Mouse (Mus musculus): ENCODE data around the gene Arcn1. TPM values are rescaled to one million over a fixed set of nuclear protein-coding genes. Genes with fewer than 3 reads are reported as not detected.

Gene Arcn1
- polyA plus RNA-seq, 1 experiment from 2014 or later = 211 TPM

GRCm38 (mm10) chr9:44735886-44736285 is 31.8 kb downstream of the Arcn1 start:
- Histone ChIP-seq H3K9me3 (ENCODE audit: control insufficient read depth, low read length) (no peaks in the 10 kb centered on the region), H3K4me1 (ENCODE audit: control insufficient read depth, insufficient read depth, low read length) (peaks cover 14% of the 10 kb centered on the region), H3K36me3 (ENCODE audit: control insufficient read depth, insufficient read depth, low read length) (no peaks in the 10 kb centered on the region), H3K27me3 (ENCODE audit: control insufficient read depth, insufficient read depth, low read length) (0 out of 2 replicates have a peak, but pooled peaks cover 2% of the 10 kb centered on the region), H3K4me3 (ENCODE audit: low read depth, low read length) (no peak overlapping the region), H3K4me2 (ENCODE audit: low read depth) (no peak overlapping the region), H3K27ac (ENCODE audit: low read depth, low read length) (no peak overlapping the region), H3K9ac (ENCODE audit: low read length) (no peak overlapping the region)
- DNase-seq (ENCODE audit: low spot score) = no peak
- 73% methylated on average over 6 of the region's 6 CpGs for WGBS
- no peak for ATAC-seq (ENCODE audit: insufficient read depth, low FRiP score, low TSS enrichment)

GRCm38 (mm10) chr9:44734524-44735494 is 32.8 kb downstream of the Arcn1 start, which contains the start of gene Phldb1:
TSS of gene Phldb1 (minus strand) at chr9:44735198.
- peak within 1 kb of the TSS; percentile 39; the same call in 1 of the 2 replicates for H3K27ac ChIP-seq (ENCODE audit: low read depth, low read length)
- H3K4me1 ChIP-seq (ENCODE audit: control insufficient read depth, insufficient read depth, low read length) = peaks cover 14% of the 10 kb centered on the region
- under 1% methylated on average over 47 of the region's 47 CpGs for WGBS
- H3K4me2 ChIP-seq (ENCODE audit: low read depth) = peak within 1 kb of the TSS; percentile 98
- peak within 1 kb of the TSS; percentile 66 for H3K9ac ChIP-seq (ENCODE audit: low read length)
- H3K9me3 ChIP-seq (ENCODE audit: control insufficient read depth, low read length) = no peaks in the 10 kb centered on the region
- ATAC-seq (ENCODE audit: insufficient read depth, low FRiP score, low TSS enrichment) (peak; percentile 79), DNase-seq (ENCODE audit: low spot score) (peak; percentile 78)
- peak within 1 kb of the TSS; percentile 65 for H3K4me3 ChIP-seq (ENCODE audit: low read depth, low read length)
- H3K36me3 ChIP-seq (ENCODE audit: control insufficient read depth, insufficient read depth, low read length) = no peaks in the 10 kb centered on the region
- 0 out of 2 replicates have a peak, but pooled peaks cover 2% of the 10 kb centered on the region for H3K27me3 ChIP-seq (ENCODE audit: control insufficient read depth, insufficient read depth, low read length)

- under 1% methylated on average over 74 of the region's 79 CpGs for WGBS
Measured at GRCm38 (mm10) chr9:44733671-44734523, 33.7 kb downstream of the Arcn1 start.

DNA sequence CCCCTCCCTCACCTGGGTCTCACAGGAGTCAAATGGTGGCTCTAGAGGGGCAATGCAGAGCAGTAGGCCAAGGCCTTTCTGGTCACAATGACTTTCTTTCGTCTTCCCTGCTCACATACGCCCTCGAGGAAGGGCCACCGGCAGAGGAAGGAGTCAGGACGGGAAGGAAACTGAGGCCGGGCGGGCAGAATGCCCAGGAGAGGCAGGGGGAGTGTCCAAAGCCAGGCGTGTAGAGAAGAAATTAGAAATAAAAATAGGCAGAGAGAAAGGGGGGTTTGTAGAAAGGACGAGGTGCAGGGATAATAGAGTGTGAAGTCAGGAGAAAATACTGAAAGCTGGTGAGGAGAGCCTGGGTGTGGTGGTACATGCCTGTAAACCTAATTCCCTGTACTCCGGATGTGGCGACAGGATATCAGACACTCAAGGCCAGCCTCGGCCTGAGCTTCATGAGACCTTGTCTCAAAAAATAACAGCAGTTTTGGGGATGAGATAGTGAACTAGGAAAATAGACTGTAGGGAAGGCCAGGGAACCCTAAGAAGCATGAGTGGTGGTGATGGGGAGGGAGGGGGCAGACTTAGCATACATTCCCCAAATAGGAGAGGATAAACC is 34.6 kb downstream of the Arcn1 start:
- 59% methylated on average over 12 of the region's 12 CpGs for WGBS

More at GRCm38 (mm10) chr9:44733671-44734523, 33.7 kb downstream of the Arcn1 start:
- Histone ChIP-seq H3K4me1 (ENCODE audit: control insufficient read depth, insufficient read depth, low read length) (peaks cover 14% of the 10 kb centered on the region), H3K9ac (ENCODE audit: low read length) (peak overlapping the region; percentile 66), H3K4me2 (ENCODE audit: low read depth) (peak overlapping the region; percentile 98), H3K9me3 (ENCODE audit: control insufficient read depth, low read length) (no peaks in the 10 kb centered on the region), H3K27me3 (ENCODE audit: control insufficient read depth, insufficient read depth, low read length) (0 out of 2 replicates have a peak, but pooled peaks cover 2% of the 10 kb centered on the region), H3K4me3 (ENCODE audit: low read depth, low read length) (peak overlapping the region; percentile 65), H3K27ac (ENCODE audit: low read depth, low read length) (peak overlapping the region; percentile 27; the same call in 1 of the 2 replicates), H3K36me3 (ENCODE audit: control insufficient read depth, insufficient read depth, low read length) (no peaks in the 10 kb centered on the region)
- DNase-seq (ENCODE audit: low spot score) = peak; percentile 56
- peak; percentile 57 for ATAC-seq (ENCODE audit: insufficient read depth, low FRiP score, low TSS enrichment)

GRCm38 (mm10) chr9:44732130-44732549 is 35.5 kb downstream of the Arcn1 start:
- no peak overlapping the region for H3K4me3 ChIP-seq (ENCODE audit: low read depth, low read length)
- ATAC-seq (ENCODE audit: insufficient read depth, low FRiP score, low TSS enrichment) = no peak
- WGBS = 73% methylated on average over 5 of the region's 5 CpGs
- peaks cover 14% of the 10 kb centered on the region for H3K4me1 ChIP-seq (ENCODE audit: control insufficient read depth, insufficient read depth, low read length)
- DNase-seq (ENCODE audit: low spot score) = no peak
- H3K27me3 ChIP-seq (ENCODE audit: control insufficient read depth, insufficient read depth, low read length) = 0 out of 2 replicates have a peak, but pooled peaks cover 2% of the 10 kb centered on the region
- H3K9me3 ChIP-seq (ENCODE audit: control insufficient read depth, low read length) = no peaks in the 10 kb centered on the region
- no peaks in the 10 kb centered on the region for H3K36me3 ChIP-seq (ENCODE audit: control insufficient read depth, insufficient read depth, low read length)
- H3K27ac ChIP-seq (ENCODE audit: low read depth, low read length) = no peak overlapping the region
- no peak overlapping the region; the same call in 1 of the 2 replicates for H3K4me2 ChIP-seq (ENCODE audit: low read depth)
- H3K9ac ChIP-seq (ENCODE audit: low read length) = no peak overlapping the region

More for the DNA sequence above, 34.6 kb downstream of the Arcn1 start:
- 0 out of 2 replicates have a peak, but pooled peaks cover 2% of the 10 kb centered on the region for H3K27me3 ChIP-seq (ENCODE audit: control insufficient read depth, insufficient read depth, low read length)
- H3K4me2 ChIP-seq (ENCODE audit: low read depth) = peak overlapping the region; percentile 98
- H3K27ac ChIP-seq (ENCODE audit: low read depth, low read length) = peak overlapping the region; percentile 27; the same call in 1 of the 2 replicates
- peak overlapping the region; percentile 65; the same call in 1 of the 2 replicates for H3K4me3 ChIP-seq (ENCODE audit: low read depth, low read length)
- ATAC-seq (ENCODE audit: insufficient read depth, low FRiP score, low TSS enrichment) = no peak
- DNase-seq (ENCODE audit: low spot score) = no peak
- H3K4me1 ChIP-seq (ENCODE audit: control insufficient read depth, insufficient read depth, low read length) = peaks cover 14% of the 10 kb centered on the region
- H3K36me3 ChIP-seq (ENCODE audit: control insufficient read depth, insufficient read depth, low read length) = no peaks in the 10 kb centered on the region
- H3K9me3 ChIP-seq (ENCODE audit: control insufficient read depth, low read length) = no peaks in the 10 kb centered on the region
- peak overlapping the region; percentile 66 for H3K9ac ChIP-seq (ENCODE audit: low read length)

DNA sequence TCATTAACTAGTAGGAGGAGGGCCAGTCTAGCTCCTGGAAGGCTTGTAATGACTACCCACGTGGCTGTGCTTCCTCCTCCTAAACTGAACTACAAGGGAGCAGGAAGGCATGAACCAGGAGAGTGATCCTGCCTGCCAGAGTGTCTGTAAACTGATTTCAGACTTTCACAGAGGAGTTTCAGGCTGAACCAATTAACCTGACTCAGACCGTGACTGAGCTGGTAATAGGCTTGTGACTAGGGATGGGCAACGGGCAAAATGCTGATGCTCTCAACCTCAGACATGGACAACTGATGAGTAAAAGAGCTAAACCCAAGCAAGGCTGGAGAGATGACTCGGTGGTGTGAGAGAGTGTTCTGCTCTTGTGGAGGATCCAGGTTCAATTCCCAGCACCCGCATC is 40.2 kb downstream of the Arcn1 start:
- no peak for ATAC-seq (ENCODE audit: insufficient read depth, low FRiP score, low TSS enrichment)
- no peak for DNase-seq (ENCODE audit: low spot score)
- H3K9me3 ChIP-seq (ENCODE audit: control insufficient read depth, low read length) = no peaks in the 10 kb centered on the region
- H3K27ac ChIP-seq (ENCODE audit: low read depth, low read length) = no peak overlapping the region
- H3K4me3 ChIP-seq (ENCODE audit: low read depth, low read length) = no peak overlapping the region
- 68% methylated on average over 5 of the region's 5 CpGs for WGBS
- peaks cover 29% of the 10 kb centered on the region for H3K4me1 ChIP-seq (ENCODE audit: control insufficient read depth, insufficient read depth, low read length)
- no peaks in the 10 kb centered on the region; the same call in 1 of the 2 replicates for H3K36me3 ChIP-seq (ENCODE audit: control insufficient read depth, insufficient read depth, low read length)
- no peaks in the 10 kb centered on the region for H3K27me3 ChIP-seq (ENCODE audit: control insufficient read depth, insufficient read depth, low read length)
- no peak overlapping the region for H3K9ac ChIP-seq (ENCODE audit: low read length)
- no peak overlapping the region for H3K4me2 ChIP-seq (ENCODE audit: low read depth)

- Histone ChIP-seq H3K4me3 (ENCODE audit: low read depth, low read length) (no peak overlapping the region), H3K9me3 (ENCODE audit: control insufficient read depth, low read length) (no peaks in the 10 kb centered on the region), H3K27ac (ENCODE audit: low read depth, low read length) (peak overlapping the region; percentile 20; the same call in 1 of the 2 replicates), H3K4me1 (ENCODE audit: control insufficient read depth, insufficient read depth, low read length) (peaks cover 32% of the 10 kb centered on the region), H3K27me3 (ENCODE audit: control insufficient read depth, insufficient read depth, low read length) (no peaks in the 10 kb centered on the region), H3K4me2 (ENCODE audit: low read depth) (no peak overlapping the region), H3K36me3 (ENCODE audit: control insufficient read depth, insufficient read depth, low read length) (no peaks in the 10 kb centered on the region; the same call in 1 of the 2 replicates), H3K9ac (ENCODE audit: low read length) (peak overlapping the region; percentile 3; the same call in 1 of the 2 replicates)
- 57% methylated on average over 10 of the region's 10 CpGs for WGBS
- ATAC-seq (ENCODE audit: insufficient read depth, low FRiP score, low TSS enrichment) (no peak), DNase-seq (ENCODE audit: low spot score) (no peak)
Measured at GRCm38 (mm10) chr9:44726431-44727146, 41.1 kb downstream of the Arcn1 start.
